Mouse (Mus musculus) olfactory bulb, adult 2 months (tissue): ENCODE measurements around the gene S100g.

Source experiments
- CTCF ChIP-seq: fragments of 200-500 bp; IDR thresholded peaks from 2 replicates; pipeline ENCODE4 v1.5.1; 2012; ENCODE audit warnings: low read depth, mild to moderate bottlenecking, low read length, moderate library complexity; ENCODE audit not compliant: insufficient read depth
- POLR2A ChIP-seq: fragments of 200-500 bp; IDR thresholded peaks from 2 replicates; pipeline ENCODE4 v1.6.1; 2012; ENCODE audit warnings: mild to moderate bottlenecking, low read depth, low read length, moderate library complexity; ENCODE audit not compliant: insufficient read depth

DNA sequence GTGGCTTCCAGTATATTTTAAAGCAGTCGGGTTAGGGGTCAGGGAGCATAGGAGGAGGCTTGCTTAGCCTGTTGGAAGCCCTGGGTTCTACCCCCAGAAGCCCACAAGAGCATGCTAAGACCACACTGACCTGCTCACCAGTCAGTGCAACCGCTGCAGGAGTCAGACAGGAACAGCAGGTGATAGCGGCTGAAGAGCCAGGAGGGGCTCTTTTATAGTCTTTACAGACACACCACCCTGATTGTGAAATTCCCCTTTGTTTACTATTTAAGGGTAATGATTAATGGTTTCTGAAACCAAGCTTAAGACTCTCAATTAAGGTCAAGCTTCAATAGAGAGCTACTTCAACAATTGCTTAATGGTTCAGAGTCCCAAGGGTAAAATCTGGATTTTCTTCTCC lies at the start of gene S100g:
- no peak for TF ChIP-seq CTCF
- TF ChIP-seq POLR2A: no peak
